Mouse (Mus musculus): ENCODE data around the gene Fyn.

Fyn gene

GRCm38 (mm10) chr10:39571011-39571410 is 202.4 kb downstream of the Fyn start:
- no peak for DNase-seq (ENCODE audit: low spot score)

- no peak for DNase-seq (ENCODE audit: low spot score)
These were observed 203.5 kb downstream of the Fyn start for GRCm38 (mm10) chr10:39572050-39572671.

GRCm38 (mm10) chr10:39572672-39573051 is 204.0 kb downstream of the Fyn start:
- DNase-seq (ENCODE audit: low spot score): peak; percentile 59

GRCm38 (mm10) chr10:39576466-39576865 is 207.8 kb downstream of the Fyn start:
- no peak for DNase-seq (ENCODE audit: low spot score)

- no peak for DNase-seq (ENCODE audit: low spot score)
These were observed 211.8 kb downstream of the Fyn start for GRCm38 (mm10) chr10:39580477-39580876.

GRCm38 (mm10) chr10:39582385-39582784 is 213.7 kb downstream of the Fyn start:
- DNase-seq (ENCODE audit: low spot score): no peak

GRCm38 (mm10) chr10:39583718-39584117 is 215.1 kb downstream of the Fyn start:
- DNase-seq (ENCODE audit: low spot score): no peak

- DNase-seq (ENCODE audit: low spot score): no peak
These were observed 218.8 kb downstream of the Fyn start for GRCm38 (mm10) chr10:39587290-39587925.

- DNase-seq (ENCODE audit: low spot score): no peak
These were observed 219.5 kb downstream of the Fyn start for GRCm38 (mm10) chr10:39587973-39588746.

- DNase-seq (ENCODE audit: low spot score): no peak
These were observed 221.3 kb downstream of the Fyn start for GRCm38 (mm10) chr10:39589765-39590546.

- no peak for DNase-seq (ENCODE audit: low spot score)
These were observed 222.0 kb downstream of the Fyn start for GRCm38 (mm10) chr10:39590629-39591028.

GRCm38 (mm10) chr10:39592501-39592900 is 223.8 kb downstream of the Fyn start:
- DNase-seq (ENCODE audit: low spot score): no peak

GRCm38 (mm10) chr10:39594716-39595115 is 226.1 kb downstream of the Fyn start:
- no peak for DNase-seq (ENCODE audit: low spot score)

- no peak for DNase-seq (ENCODE audit: low spot score)
These were observed 227.2 kb downstream of the Fyn start for GRCm38 (mm10) chr10:39595862-39596261.

GRCm38 (mm10) chr10:39597116-39597791 is 228.6 kb downstream of the Fyn start:
- DNase-seq (ENCODE audit: low spot score): no peak

- no peak for DNase-seq (ENCODE audit: low spot score)
These were observed 229.1 kb downstream of the Fyn start for GRCm38 (mm10) chr10:39597792-39598183.

GRCm38 (mm10) chr10:39599601-39600000 is 230.9 kb downstream of the Fyn start:
- DNase-seq (ENCODE audit: low spot score): no peak

- DNase-seq (ENCODE audit: low spot score): no peak
These were observed 231.5 kb downstream of the Fyn start for GRCm38 (mm10) chr10:39600115-39600514.

GRCm38 (mm10) chr10:39601068-39601467 is 232.4 kb downstream of the Fyn start:
- DNase-seq (ENCODE audit: low spot score): no peak

- no peak for DNase-seq (ENCODE audit: low spot score)
These were observed 237.8 kb downstream of the Fyn start for GRCm38 (mm10) chr10:39606434-39606833.

- DNase-seq (ENCODE audit: low spot score): no peak
These were observed 242.6 kb downstream of the Fyn start for GRCm38 (mm10) chr10:39611234-39611633.

GRCm38 (mm10) chr10:39612131-39612530 is 243.5 kb downstream of the Fyn start:
- no peak for DNase-seq (ENCODE audit: low spot score)

All from urinary bladder, postnatal 14 days (tissue).